19 mouse cellular contexts compared by ENCODE assay signal in the genomic region with DNA sequence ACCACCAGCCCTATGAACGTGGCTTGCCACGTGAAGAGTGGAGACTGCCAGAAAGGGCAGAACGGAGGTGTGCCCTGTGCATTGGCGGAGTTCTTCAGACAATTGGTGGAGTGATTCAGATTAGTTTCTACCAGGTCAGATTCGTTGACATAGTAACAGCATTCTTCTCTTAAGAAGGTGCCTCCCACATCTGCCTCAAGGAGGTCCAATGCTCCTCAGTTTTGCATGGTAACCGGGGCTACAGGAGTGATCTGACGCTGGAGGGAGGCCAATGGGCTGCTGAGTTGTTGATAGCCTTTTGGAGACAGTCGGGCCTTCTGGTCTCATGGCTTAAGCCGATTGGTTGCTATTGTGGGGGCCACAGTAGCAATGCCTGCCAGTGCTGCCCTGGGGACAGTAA. TPM values are rescaled to one million over a fixed set of nuclear protein-coding genes. Genes with fewer than 3 reads are reported as not detected.
A peak's percentile ranks its signal among the peaks of the same experiment; 100 is the strongest.
DNase-seq lines count a peak whose midpoint lies in the region; ATAC-seq and TF ChIP-seq lines count a peak whose summit lies in the region.
"Had no signal": no experiment of that assay in that cellular context is flagged by ENCODE, and none has a peak within 500 bp of the region (broad histone marks: within the 10 kb centered on the region; RNA-seq: fewer than 3 reads in every experiment).

No protein-coding gene starts in this region.

- no peak overlapping the region for H3K27ac ChIP-seq in heart, postnatal 0 days (ENCODE audit: low read depth)
- H3K27ac ChIP-seq in heart, embryonic 12.5 days (ENCODE audit: poor library complexity, severe bottlenecking) = no peak overlapping the region
- H3K27ac ChIP-seq in neural tube, embryonic 13.5 days (replicated peaks) = no peak overlapping the region
- H3K27ac ChIP-seq: embryonic facial prominence, embryonic 13.5 days; forebrain, embryonic 12.5 days; midbrain, embryonic 12.5 days had no signal

- TF ChIP-seq CTCF in heart, postnatal 0 days (IDR thresholded peaks at IDR 0.05; ENCODE audit: low read depth) = no peak

- no peaks in the 10 kb centered on the region for H3K36me3 ChIP-seq in heart, postnatal 0 days (replicated peaks; ENCODE audit: control insufficient read depth, insufficient read depth, low read length)
- no peaks in the 10 kb centered on the region for H3K36me3 ChIP-seq in heart, embryonic 12.5 days
- no peaks in the 10 kb centered on the region for H3K36me3 ChIP-seq in neural tube, embryonic 13.5 days
- H3K36me3 ChIP-seq: embryonic facial prominence, embryonic 13.5 days; forebrain, embryonic 12.5 days; midbrain, embryonic 12.5 days had no signal

- H3K4me3 ChIP-seq in heart, postnatal 0 days (ENCODE audit: low read depth, low read length) = no peak overlapping the region
- H3K4me3 ChIP-seq in heart, embryonic 12.5 days = no peak overlapping the region
- H3K4me3 ChIP-seq in neural tube, embryonic 13.5 days = no peak overlapping the region
- H3K4me3 ChIP-seq: embryonic facial prominence, embryonic 13.5 days; forebrain, embryonic 12.5 days; midbrain, embryonic 12.5 days had no signal

- no peak overlapping the region for H3K9ac ChIP-seq in heart, postnatal 0 days (replicated peaks; ENCODE audit: low read depth, low read length)
- H3K9ac ChIP-seq in heart, embryonic 12.5 days = no peak overlapping the region
- no peak overlapping the region for H3K9ac ChIP-seq in neural tube, embryonic 13.5 days
- H3K9ac ChIP-seq: embryonic facial prominence, embryonic 13.5 days; forebrain, embryonic 12.5 days; liver, postnatal 0 days; midbrain, embryonic 12.5 days had no signal

- no peak for TF ChIP-seq EP300 in heart, postnatal 0 days (IDR thresholded peaks at IDR 0.05; ENCODE audit: low read depth)

- no peak overlapping the region for H3K4me2 ChIP-seq in heart, postnatal 0 days (ENCODE audit: low read depth, low read length)
- H3K4me2 ChIP-seq in heart, embryonic 12.5 days = no peak overlapping the region
- H3K4me2 ChIP-seq in neural tube, embryonic 13.5 days = no peak overlapping the region
- H3K4me2 ChIP-seq: embryonic facial prominence, embryonic 13.5 days; forebrain, embryonic 12.5 days; midbrain, embryonic 12.5 days had no signal

- peak; percentile 70 for ATAC-seq in heart, postnatal 0 days (ENCODE audit: insufficient read depth, low read depth)
- ATAC-seq in heart, embryonic 12.5 days (ENCODE audit: insufficient number of reproducible peaks, low FRiP score) = no peak; the same call in 1 of the 2 replicates
- peak; percentile 27; the same call in 1 of the 2 replicates for ATAC-seq in neural tube, embryonic 13.5 days (ENCODE audit: low read depth)
- ATAC-seq: hindbrain, embryonic 16.5 days; liver, postnatal 0 days; Patski had no signal

- H3K4me1 ChIP-seq in heart, postnatal 0 days (ENCODE audit: control insufficient read depth, insufficient read depth) = peaks cover 7% of the 10 kb centered on the region; the same call in 1 of the 2 replicates
- H3K4me1 ChIP-seq in heart, embryonic 12.5 days (replicated peaks) = peaks cover 10% of the 10 kb centered on the region
- H3K4me1 ChIP-seq in neural tube, embryonic 13.5 days (replicated peaks) = 0 out of 2 replicates have a peak, but pooled peaks cover 11% of the 10 kb centered on the region
- H3K4me1 ChIP-seq: embryonic facial prominence, embryonic 13.5 days; midbrain, embryonic 12.5 days had no signal

- WGBS in heart, postnatal 0 days = 27% methylated on average over 9 of the region's 9 CpGs
- WGBS in heart, embryonic 12.5 days = 51% methylated on average over 9 of the region's 9 CpGs
- WGBS in neural tube, embryonic 13.5 days = 74% methylated on average over 9 of the region's 9 CpGs

- H3K27me3 ChIP-seq in heart, postnatal 0 days (ENCODE audit: control insufficient read depth, insufficient read depth, low read length) = no peaks in the 10 kb centered on the region
- no peaks in the 10 kb centered on the region for H3K27me3 ChIP-seq in heart, embryonic 12.5 days (replicated peaks)
- no peaks in the 10 kb centered on the region for H3K27me3 ChIP-seq in neural tube, embryonic 13.5 days
- H3K27me3 ChIP-seq: embryonic facial prominence, embryonic 13.5 days; forebrain, embryonic 12.5 days; midbrain, embryonic 12.5 days; Patski had no signal

- DNase-seq in heart, postnatal 0 days (ENCODE audit: low spot score) = peak; percentile 10
- no peak for DNase-seq in neural tube, embryonic 10.5 days (ENCODE audit: extremely low spot score, low spot score)
- peak; percentile 28 for DNase-seq in heart, postnatal 4 days
- peak; percentile 25 for DNase-seq in ovary, postnatal 36 days (ENCODE audit: low spot score)
- DNase-seq in right cerebral cortex, postnatal 25 days = no peak
- no peak for DNase-seq in cerebellum, adult 8-10 months
- DNase-seq: adrenal gland, adult 8-10 months; gastrocnemius, postnatal 14 days; kidney, adult 9 months; liver, postnatal 0 days had no signal

- H3K9me3 ChIP-seq in heart, postnatal 0 days (replicated peaks; ENCODE audit: control insufficient read depth, low read length) = no peaks in the 10 kb centered on the region
- H3K9me3 ChIP-seq in heart, embryonic 12.5 days (replicated peaks) = no peaks in the 10 kb centered on the region
- no peaks in the 10 kb centered on the region for H3K9me3 ChIP-seq in neural tube, embryonic 13.5 days
- H3K9me3 ChIP-seq: embryonic facial prominence, embryonic 13.5 days; forebrain, embryonic 12.5 days; midbrain, embryonic 12.5 days had no signal

RNA-seq across cellular contexts. Expression of gene Lbp, which starts 10.6 kb away (rescaled TPM):
- total RNA-seq in heart, postnatal 0 days (2014; rRNA removed; ENCODE audit: low replicate concordance) = 14.0 and 22.4 TPM in 2 replicates
- 12.8 and 15.6 TPM in 2 replicates for polyA plus RNA-seq in heart, postnatal 0 days (2015; fragmentation: Nextera tagmentation; extraction: Ambion mirVana)
- polyA plus RNA-seq in heart, embryonic 12.5 days (2016; fragmentation: Nextera tagmentation; extraction: Ambion mirVana) = 12.3 and 13.3 TPM in 2 replicates
- 5.2 and 5.3 TPM in 2 replicates for polyA plus RNA-seq in neural tube, embryonic 13.5 days (2015; fragmentation: Nextera tagmentation; extraction: Ambion mirVana)
- total RNA-seq in heart, postnatal 4 days (2021) = 1 to 10 TPM; 6.3 to 6.6 TPM

RNA-seq across cellular contexts. Expression of gene Bpi, which starts 37.8 kb away (rescaled TPM):
- not detected in 2 replicates for total RNA-seq in heart, postnatal 0 days (2014; rRNA removed; ENCODE audit: low replicate concordance)
- not detected in 2 replicates for polyA plus RNA-seq in heart, postnatal 0 days (2015; fragmentation: Nextera tagmentation; extraction: Ambion mirVana)
- not detected in 2 replicates for polyA plus RNA-seq in heart, embryonic 12.5 days (2016; fragmentation: Nextera tagmentation; extraction: Ambion mirVana)
- polyA plus RNA-seq in neural tube, embryonic 13.5 days (2015; fragmentation: Nextera tagmentation; extraction: Ambion mirVana) = not detected in 2 replicates
- total RNA-seq in heart, postnatal 4 days (2021) = not detected
- total RNA-seq: adrenal gland, adult 8-10 months; gastrocnemius, postnatal 14 days; layer of hippocampus, adult 18-20 months had no signal
- polyA plus RNA-seq: embryonic facial prominence, embryonic 13.5 days; forebrain, embryonic 12.5 days; hindbrain, embryonic 16.5 days; liver, postnatal 0 days; midbrain, embryonic 12.5 days; urinary bladder, adult 2 months had no signal

Comparison
In these comparisons a context has a peak if more than half of its experiments do, and no peak if none do; other contexts are left out.
1. DNase-seq: peak in heart, postnatal 0 days (single experiment), heart, postnatal 4 days (single experiment) and ovary, postnatal 36 days (single experiment); none in neural tube, embryonic 10.5 days (single experiment), right cerebral cortex, postnatal 25 days (single experiment) and cerebellum, adult 8-10 months (single experiment).